Mouse (Mus musculus) kidney, adult 2 months (tissue): ENCODE results near the gene Rpl23.

Experiments used
- CTCF ChIP-seq: fragments of 200-500 bp; conservative IDR thresholded peaks from 2 replicates; pipeline ENCODE4 v1.5.1; 2011; ENCODE audit warnings: low read depth, mild to moderate bottlenecking, control low read depth, low read length, moderate library complexity, mixed read lengths; ENCODE audit not compliant: insufficient read depth, insufficient read length
- POLR2A ChIP-seq: fragments of 200-500 bp; IDR thresholded peaks from one replicate; pipeline ENCODE4 v1.6.1; 2011; ENCODE audit warnings: low read depth, low read length, control low read depth

DNA sequence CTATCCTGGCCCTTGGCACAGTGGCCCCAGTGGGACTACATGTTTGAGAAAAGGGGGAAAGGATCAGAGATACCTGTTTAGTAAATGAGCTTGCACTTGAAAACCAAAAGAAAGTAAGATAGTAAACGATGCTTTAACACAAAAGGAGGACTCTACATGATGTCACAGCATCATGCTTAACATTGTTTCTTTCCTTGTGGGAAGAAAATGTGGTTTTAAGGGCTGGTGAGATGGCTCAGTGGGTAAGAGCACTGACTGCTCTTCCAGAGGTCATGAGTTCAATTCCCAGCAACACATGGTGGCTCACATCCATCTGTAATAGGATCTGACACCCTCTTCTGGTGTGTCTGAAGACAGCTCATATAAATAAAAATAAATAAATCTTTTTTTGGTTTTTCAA, 24.1 kb downstream of the Rpl23 start:
- TF ChIP-seq CTCF (no peak), POLR2A (no peak)
